Mouse (Mus musculus): Measurements from ENCODE around the gene AC109138.7. TPM values are rescaled to one million over a fixed set of nuclear protein-coding genes. Genes with fewer than 3 reads are reported as not detected.

Gene AC109138.7
- polyA plus RNA-seq, 1 experiment from 2014 or later = not detected

DNA sequence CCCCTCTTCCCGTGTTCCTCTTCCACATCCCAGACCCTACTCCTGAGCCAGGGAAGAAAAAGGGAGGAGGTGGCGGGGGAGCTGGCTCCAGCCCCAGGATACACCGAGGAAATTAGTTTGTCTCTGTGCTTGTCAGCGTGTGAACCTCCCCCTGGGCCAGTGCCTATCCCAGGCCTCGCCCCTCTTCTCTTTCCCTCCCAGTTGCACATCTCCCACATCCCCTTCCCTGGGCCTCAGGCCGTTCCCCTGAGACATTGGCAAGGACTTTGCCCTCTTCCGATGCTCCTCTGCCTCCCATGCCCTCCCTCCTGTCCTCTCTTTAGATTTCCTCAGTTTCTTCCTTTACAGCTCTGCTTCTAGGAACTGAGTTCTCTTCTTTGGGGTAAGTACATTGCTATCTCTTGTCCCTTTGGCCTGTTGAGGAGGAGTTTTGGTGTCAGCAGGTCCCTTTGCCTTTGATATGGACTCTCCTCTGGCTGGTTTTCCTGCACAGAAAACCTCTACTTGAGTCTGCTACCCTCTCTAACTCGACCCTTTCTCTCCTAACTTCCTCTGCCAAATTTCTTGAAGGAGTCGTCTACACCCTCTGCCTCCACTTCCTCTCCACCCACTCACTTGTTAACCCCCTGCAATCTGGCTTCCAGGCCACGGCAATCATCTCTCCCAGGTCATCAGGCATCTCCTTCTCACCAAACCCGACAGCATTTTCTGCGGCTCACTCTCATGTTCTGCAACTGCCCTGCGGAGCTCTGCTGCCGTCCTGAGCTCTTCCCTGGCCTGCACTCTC lies 7.0 kb downstream of the AC109138.7 start:
- Histone ChIP-seq H3K27ac (ENCODE audit: low read length) (no peak overlapping the region), H3K9ac (replicated peaks; ENCODE audit: low read depth, low read length) (0 out of 2 replicates have a peak overlapping the region, but pooled peaks have one; percentile 5)
- 44% methylated on average over 14 of the region's 14 CpGs for WGBS

DNA sequence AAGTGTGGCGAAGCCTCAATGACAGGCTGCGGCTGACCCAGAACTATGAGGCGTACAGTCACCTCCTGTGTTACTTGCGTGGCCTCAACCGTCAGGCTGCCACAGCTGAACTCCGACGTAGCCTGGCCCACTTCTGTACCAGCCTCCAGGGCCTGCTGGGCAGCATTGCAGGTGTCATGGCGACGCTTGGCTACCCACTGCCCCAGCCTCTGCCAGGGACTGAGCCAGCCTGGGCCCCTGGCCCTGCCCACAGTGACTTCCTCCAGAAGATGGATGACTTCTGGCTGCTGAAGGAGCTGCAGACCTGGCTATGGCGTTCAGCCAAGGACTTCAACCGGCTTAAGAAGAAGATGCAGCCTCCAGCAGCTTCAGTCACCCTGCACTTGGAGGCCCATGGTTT lies 8.0 kb downstream of the AC109138.7 start:
- Histone ChIP-seq H3K4me3 (replicated peaks; ENCODE audit: low read length) (no peak overlapping the region), H3K4me2 (ENCODE audit: low read length) (no peak overlapping the region), H3K36me3 (ENCODE audit: control insufficient read depth, insufficient read depth) (no peaks in the 10 kb centered on the region), H3K9me3 (ENCODE audit: control insufficient read depth, low read length) (no peaks in the 10 kb centered on the region), H3K27me3 (replicated peaks; ENCODE audit: control insufficient read depth, insufficient read depth, low read length) (0 out of 2 replicates have a peak, but pooled peaks cover 2% of the 10 kb centered on the region), H3K27ac (ENCODE audit: low read length) (no peak overlapping the region), H3K9ac (replicated peaks; ENCODE audit: low read depth, low read length) (no peak overlapping the region), H3K4me1 (replicated peaks; ENCODE audit: control insufficient read depth, insufficient read depth, low read length) (peaks cover 15% of the 10 kb centered on the region)
- WGBS = 85% methylated on average over 11 of the region's 11 CpGs
- ATAC-seq = no peak

More for the DNA sequence above, 7.0 kb downstream of the AC109138.7 start:
- ATAC-seq = no peak
- Histone ChIP-seq H3K4me1 (replicated peaks; ENCODE audit: control insufficient read depth, insufficient read depth, low read length) (peaks cover 15% of the 10 kb centered on the region), H3K4me3 (replicated peaks; ENCODE audit: low read length) (no peak overlapping the region), H3K36me3 (ENCODE audit: control insufficient read depth, insufficient read depth) (no peaks in the 10 kb centered on the region), H3K27me3 (replicated peaks; ENCODE audit: control insufficient read depth, insufficient read depth, low read length) (peaks cover 5% of the 10 kb centered on the region), H3K9me3 (ENCODE audit: control insufficient read depth, low read length) (no peaks in the 10 kb centered on the region), H3K4me2 (ENCODE audit: low read length) (no peak overlapping the region)

DNA sequence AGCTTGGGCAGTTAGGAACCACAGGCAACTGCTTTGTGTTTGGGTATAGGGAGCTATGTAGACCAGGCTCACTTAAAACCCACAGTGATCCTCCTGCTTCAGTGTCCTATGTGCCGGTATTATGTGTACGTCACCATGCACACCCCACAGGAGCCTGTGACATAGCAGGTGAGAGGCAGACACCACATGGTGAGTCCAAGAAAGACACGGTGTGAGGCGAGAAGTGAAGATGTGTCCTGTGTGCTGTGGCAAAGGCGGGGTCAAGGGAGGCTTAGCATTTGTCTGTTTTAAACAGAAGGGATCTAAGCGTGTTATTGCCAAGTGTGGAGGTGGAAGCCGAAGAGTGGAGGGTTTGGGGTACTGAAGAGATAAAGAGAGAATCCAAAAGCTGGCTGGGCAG lies 12.6 kb downstream of the AC109138.7 start:
- no peak overlapping the region for H3K4me3 ChIP-seq (replicated peaks; ENCODE audit: low read length)
- H3K27ac ChIP-seq (ENCODE audit: low read length) = no peak overlapping the region
- H3K9me3 ChIP-seq (ENCODE audit: control insufficient read depth, low read length) = no peaks in the 10 kb centered on the region
- H3K4me2 ChIP-seq (ENCODE audit: low read length) = no peak overlapping the region
- H3K27me3 ChIP-seq (replicated peaks; ENCODE audit: control insufficient read depth, insufficient read depth, low read length) = peaks cover 10% of the 10 kb centered on the region
- H3K4me1 ChIP-seq (replicated peaks; ENCODE audit: control insufficient read depth, insufficient read depth, low read length) = peaks cover 5% of the 10 kb centered on the region
- H3K36me3 ChIP-seq (ENCODE audit: control insufficient read depth, insufficient read depth) = no peaks in the 10 kb centered on the region
- no peak overlapping the region for H3K9ac ChIP-seq (replicated peaks; ENCODE audit: low read depth, low read length)
- WGBS = 90% methylated on average over 7 of the region's 7 CpGs
- no peak for ATAC-seq

DNA sequence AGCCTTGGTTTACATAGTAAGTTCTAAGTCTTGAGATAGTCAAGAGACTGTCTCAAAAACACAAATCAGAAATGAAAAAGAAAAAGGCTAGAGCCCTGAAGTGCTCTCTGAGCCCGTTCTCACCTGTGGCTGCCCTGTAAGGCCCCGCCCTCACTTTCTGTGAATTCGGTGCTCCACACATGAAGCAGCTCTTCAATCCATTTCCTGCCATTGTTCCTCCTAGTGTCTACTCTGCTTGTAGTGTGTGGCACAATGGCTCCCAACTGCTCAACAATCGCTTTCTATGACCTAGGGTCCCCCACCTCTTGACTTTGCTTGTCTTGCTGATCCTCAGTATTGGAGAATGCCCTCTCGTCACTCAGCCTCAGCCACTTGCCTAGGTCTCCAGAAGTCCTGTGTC lies 13.3 kb downstream of the AC109138.7 start:
- no peak for ATAC-seq
- Histone ChIP-seq H3K27ac (ENCODE audit: low read length) (no peak overlapping the region), H3K9ac (replicated peaks; ENCODE audit: low read depth, low read length) (no peak overlapping the region), H3K4me1 (replicated peaks; ENCODE audit: control insufficient read depth, insufficient read depth, low read length) (peaks cover 9% of the 10 kb centered on the region), H3K4me3 (replicated peaks; ENCODE audit: low read length) (no peak overlapping the region), H3K4me2 (ENCODE audit: low read length) (no peak overlapping the region), H3K27me3 (replicated peaks; ENCODE audit: control insufficient read depth, insufficient read depth, low read length) (peaks cover 10% of the 10 kb centered on the region), H3K36me3 (ENCODE audit: control insufficient read depth, insufficient read depth) (no peaks in the 10 kb centered on the region), H3K9me3 (ENCODE audit: control insufficient read depth, low read length) (no peaks in the 10 kb centered on the region)
- 66% methylated on average over 5 of the region's 5 CpGs for WGBS

DNA sequence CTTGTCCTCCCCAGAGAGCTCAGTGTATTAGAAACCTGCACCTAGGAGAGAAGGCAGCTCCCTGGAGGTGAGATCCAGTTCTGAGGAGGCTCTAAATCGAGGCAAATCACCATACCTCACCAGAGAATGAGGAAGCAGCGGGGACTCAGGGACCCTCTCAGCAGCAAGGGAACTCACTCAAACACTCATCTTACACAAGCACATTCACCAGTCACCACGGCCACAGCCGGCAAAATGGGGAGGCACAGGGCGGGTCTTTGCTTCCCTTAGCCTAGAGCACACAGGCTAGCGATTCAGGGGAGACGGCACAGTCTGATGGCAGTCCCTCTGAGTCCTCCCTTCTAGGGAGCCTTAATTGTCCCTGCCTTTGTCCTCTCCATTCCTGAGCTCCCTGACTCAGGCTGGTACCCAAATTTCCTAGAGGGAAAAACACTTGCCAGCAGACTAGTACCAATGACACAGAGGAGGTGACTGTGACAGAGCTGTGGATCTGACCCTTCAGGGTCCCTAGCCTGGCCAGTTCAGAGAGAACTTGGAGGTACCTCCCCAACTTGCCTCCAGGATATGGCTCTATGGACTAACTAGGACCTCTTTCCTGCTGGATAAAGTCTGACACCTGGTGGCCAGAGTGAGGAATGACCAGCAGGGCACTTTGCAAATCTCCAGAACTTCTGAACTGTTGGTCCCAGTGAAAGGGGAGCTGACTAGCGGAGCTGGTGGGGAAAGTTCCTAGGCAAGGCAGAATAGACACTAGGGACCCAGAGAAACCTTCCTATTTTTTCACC lies 13.9 kb downstream of the AC109138.7 start:
- H3K27me3 ChIP-seq (replicated peaks; ENCODE audit: control insufficient read depth, insufficient read depth, low read length) = peaks cover 10% of the 10 kb centered on the region
- peaks cover 11% of the 10 kb centered on the region for H3K4me1 ChIP-seq (replicated peaks; ENCODE audit: control insufficient read depth, insufficient read depth, low read length)
- no peaks in the 10 kb centered on the region for H3K9me3 ChIP-seq (ENCODE audit: control insufficient read depth, low read length)
- no peaks in the 10 kb centered on the region for H3K36me3 ChIP-seq (ENCODE audit: control insufficient read depth, insufficient read depth)
- no peak for ATAC-seq
- WGBS = 18% methylated on average over 8 of the region's 8 CpGs
- H3K4me2 ChIP-seq (ENCODE audit: low read length) = no peak overlapping the region
- H3K4me3 ChIP-seq (replicated peaks; ENCODE audit: low read length) = no peak overlapping the region
- H3K9ac ChIP-seq (replicated peaks; ENCODE audit: low read depth, low read length) = no peak overlapping the region; the same call in 1 of the 2 replicates
- no peak overlapping the region for H3K27ac ChIP-seq (ENCODE audit: low read length)

DNA sequence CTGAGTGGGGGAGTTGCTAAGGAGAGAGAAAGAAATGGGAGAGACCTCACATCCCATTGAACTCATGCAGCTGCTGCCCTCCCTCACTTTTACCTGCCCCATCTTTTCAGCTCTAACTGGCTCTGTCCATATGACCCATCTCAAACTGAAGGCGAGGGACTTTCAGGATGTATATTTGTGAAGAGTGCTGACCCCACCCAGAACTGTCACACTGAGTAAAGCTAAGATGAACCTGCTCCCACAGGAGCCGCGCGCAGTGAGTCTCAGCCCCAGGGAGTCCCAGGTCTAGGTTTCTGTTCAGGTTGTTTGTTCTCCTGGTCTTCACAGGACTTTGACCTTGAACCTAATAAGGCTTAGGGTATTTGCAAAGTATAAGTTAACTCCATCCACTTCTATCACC lies 14.7 kb downstream of the AC109138.7 start:
- WGBS = 73% methylated on average over 4 of the region's 4 CpGs
- no peaks in the 10 kb centered on the region for H3K9me3 ChIP-seq (ENCODE audit: control insufficient read depth, low read length)

DNA sequence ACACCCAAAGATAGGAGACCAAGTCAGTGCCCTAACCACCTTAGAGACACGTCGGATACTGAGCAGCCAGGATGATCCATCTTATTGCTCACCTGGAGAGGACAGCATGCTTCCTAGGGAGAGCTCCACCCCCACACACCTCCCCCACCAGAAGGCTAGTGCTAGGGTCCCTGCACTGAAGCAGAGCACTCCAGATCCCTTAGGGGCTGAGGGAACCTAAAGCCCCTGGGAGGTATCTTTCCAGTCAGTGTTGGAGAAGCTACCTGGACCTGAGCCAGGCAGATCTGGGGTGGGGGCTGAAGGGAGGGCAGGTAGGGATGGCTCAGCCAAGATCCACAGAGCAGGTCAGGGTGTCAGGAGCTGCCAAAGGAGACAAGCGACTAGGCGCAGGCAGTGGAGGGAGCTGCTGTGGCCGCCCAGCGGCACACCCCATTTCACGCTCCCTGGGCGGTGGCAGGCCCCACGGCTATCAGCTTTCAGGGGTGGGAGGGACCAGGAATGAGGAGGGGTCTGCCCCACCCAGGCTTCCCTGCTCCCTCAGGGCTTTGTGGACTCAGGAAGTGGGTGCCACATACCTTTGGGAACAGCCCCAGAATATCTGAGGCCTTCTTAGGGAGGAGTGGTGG lies 15.4 kb downstream of the AC109138.7 start:
- 50% methylated on average over 9 of the region's 9 CpGs for WGBS
- no peak for ATAC-seq
- H3K9ac ChIP-seq (replicated peaks; ENCODE audit: low read depth, low read length) = no peak overlapping the region

More for the DNA sequence above, 14.7 kb downstream of the AC109138.7 start:
- Histone ChIP-seq H3K4me3 (replicated peaks; ENCODE audit: low read length) (no peak overlapping the region), H3K4me1 (replicated peaks; ENCODE audit: control insufficient read depth, insufficient read depth, low read length) (peaks cover 11% of the 10 kb centered on the region), H3K9ac (replicated peaks; ENCODE audit: low read depth, low read length) (no peak overlapping the region), H3K36me3 (ENCODE audit: control insufficient read depth, insufficient read depth) (no peaks in the 10 kb centered on the region), H3K4me2 (ENCODE audit: low read length) (no peak overlapping the region), H3K27me3 (replicated peaks; ENCODE audit: control insufficient read depth, insufficient read depth, low read length) (peaks cover 10% of the 10 kb centered on the region), H3K27ac (ENCODE audit: low read length) (no peak overlapping the region)
- no peak for ATAC-seq

DNA sequence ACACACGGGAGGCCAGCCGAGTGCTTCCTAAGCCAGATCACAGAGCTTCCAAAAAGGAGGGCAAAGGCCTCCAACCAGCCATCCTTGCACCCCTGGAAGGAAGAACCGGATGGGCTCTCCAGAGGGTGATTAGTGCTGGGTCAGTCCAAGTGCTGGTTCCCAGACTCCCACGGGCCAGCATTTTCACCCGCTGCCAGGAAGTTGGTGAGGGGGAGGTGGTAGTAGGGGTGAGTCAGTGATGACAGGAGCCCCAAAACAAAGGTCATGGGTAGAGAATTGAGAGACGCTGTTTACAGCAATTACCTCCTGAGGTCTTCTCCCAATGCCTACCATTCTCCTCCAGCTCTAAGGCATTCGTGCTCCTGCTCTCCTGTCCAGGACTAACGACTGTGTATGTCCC lies 16.3 kb downstream of the AC109138.7 start:
- WGBS = 80% methylated on average over 8 of the region's 8 CpGs
- ATAC-seq = no peak

More for the DNA sequence above, 15.4 kb downstream of the AC109138.7 start:
- Histone ChIP-seq H3K36me3 (ENCODE audit: control insufficient read depth, insufficient read depth) (no peaks in the 10 kb centered on the region), H3K9me3 (ENCODE audit: control insufficient read depth, low read length) (no peaks in the 10 kb centered on the region), H3K4me1 (replicated peaks; ENCODE audit: control insufficient read depth, insufficient read depth, low read length) (peaks cover 11% of the 10 kb centered on the region), H3K27me3 (replicated peaks; ENCODE audit: control insufficient read depth, insufficient read depth, low read length) (peaks cover 10% of the 10 kb centered on the region), H3K4me3 (replicated peaks; ENCODE audit: low read length) (no peak overlapping the region), H3K27ac (ENCODE audit: low read length) (no peak overlapping the region), H3K4me2 (ENCODE audit: low read length) (no peak overlapping the region)

More for the DNA sequence above, 16.3 kb downstream of the AC109138.7 start:
- Histone ChIP-seq H3K9me3 (ENCODE audit: control insufficient read depth, low read length) (no peaks in the 10 kb centered on the region), H3K9ac (replicated peaks; ENCODE audit: low read depth, low read length) (no peak overlapping the region), H3K4me1 (replicated peaks; ENCODE audit: control insufficient read depth, insufficient read depth, low read length) (peaks cover 11% of the 10 kb centered on the region), H3K4me2 (ENCODE audit: low read length) (no peak overlapping the region), H3K27ac (ENCODE audit: low read length) (no peak overlapping the region), H3K4me3 (replicated peaks; ENCODE audit: low read length) (no peak overlapping the region), H3K27me3 (replicated peaks; ENCODE audit: control insufficient read depth, insufficient read depth, low read length) (peaks cover 10% of the 10 kb centered on the region), H3K36me3 (ENCODE audit: control insufficient read depth, insufficient read depth) (no peaks in the 10 kb centered on the region)
